Mouse (Mus musculus): Measurements from ENCODE around the gene Grik5. TPM values are rescaled to one million over a fixed set of nuclear protein-coding genes. Genes with fewer than 3 reads are reported as not detected.

Gene Grik5
- polyA plus RNA-seq, 1 experiment from 2014 or later, result 8.5 TPM

GRCm38 (mm10) chr7:25076663-25077413 lies 4.7 kb upstream of the Grik5 start:
- WGBS, result under 1% methylated on average over 56 of the region's 56 CpGs
- Histone ChIP-seq H3K36me3 (peaks cover 31% of the 10 kb centered on the region), H3K9ac (peak overlapping the region; percentile 95), H3K4me1 (peaks cover 31% of the 10 kb centered on the region), H3K4me2 (replicated peaks) (peak overlapping the region; percentile 86), H3K4me3 (peak overlapping the region; percentile 87), H3K27ac (peak overlapping the region; percentile 97), H3K27me3 (no peaks in the 10 kb centered on the region), H3K9me3 (no peaks in the 10 kb centered on the region)
- peak; percentile 97 for ATAC-seq (ENCODE audit: low FRiP score, low read depth)

- no peak for ATAC-seq (ENCODE audit: low FRiP score, low read depth)
- Histone ChIP-seq H3K9ac (peak overlapping the region; percentile 74), H3K4me3 (peak overlapping the region; percentile 87), H3K27ac (peak overlapping the region; percentile 93), H3K27me3 (no peaks in the 10 kb centered on the region), H3K9me3 (no peaks in the 10 kb centered on the region), H3K4me1 (peaks cover 37% of the 10 kb centered on the region), H3K4me2 (replicated peaks) (peak overlapping the region; percentile 68), H3K36me3 (peaks cover 25% of the 10 kb centered on the region)
- WGBS, result 23% methylated on average over 7 of the region's 7 CpGs
Measured at GRCm38 (mm10) chr7:25076296-25076662, 4.1 kb upstream of the Grik5 start.

- Histone ChIP-seq H3K27ac (peak overlapping the region; percentile 86; the same call in 1 of the 2 replicates), H3K9ac (no peak overlapping the region), H3K9me3 (no peaks in the 10 kb centered on the region), H3K27me3 (no peaks in the 10 kb centered on the region), H3K4me3 (no peak overlapping the region), H3K4me1 (peaks cover 55% of the 10 kb centered on the region), H3K4me2 (replicated peaks) (no peak overlapping the region), H3K36me3 (peaks cover 6% of the 10 kb centered on the region; the same call in 1 of the 2 replicates)
- WGBS, result 83% methylated on average over 8 of the region's 8 CpGs
- ATAC-seq (ENCODE audit: low FRiP score, low read depth), result no peak
Measured at GRCm38 (mm10) chr7:25073924-25074323, 1.8 kb upstream of the Grik5 start.

GRCm38 (mm10) chr7:25072716-25073390 lies 707 bp upstream of the Grik5 start:
- peak; percentile 6; the same call in 1 of the 2 replicates for ATAC-seq (ENCODE audit: low FRiP score, low read depth)
- WGBS, result 1% methylated on average over 20 of the region's 33 CpGs
- peaks cover 44% of the 10 kb centered on the region for H3K4me1 ChIP-seq

GRCm38 (mm10) chr7:25068724-25069123 lies 3.4 kb downstream of the Grik5 start:
- no peak for ATAC-seq (ENCODE audit: low FRiP score, low read depth)
- peaks cover 53% of the 10 kb centered on the region for H3K36me3 ChIP-seq
- WGBS, result 29% methylated on average over 2 of the region's 2 CpGs

More at GRCm38 (mm10) chr7:25072716-25073390, 707 bp upstream of the Grik5 start:
- Histone ChIP-seq H3K27me3 (no peaks in the 10 kb centered on the region), H3K4me3 (peak overlapping the region; percentile 81), H3K4me2 (replicated peaks) (peak overlapping the region; percentile 91), H3K9ac (peak overlapping the region; percentile 91), H3K36me3 (peaks cover 13% of the 10 kb centered on the region), H3K27ac (peak overlapping the region; percentile 86), H3K9me3 (no peaks in the 10 kb centered on the region)

GRCm38 (mm10) chr7:25067909-25068656 lies 4.1 kb downstream of the Grik5 start:
- Histone ChIP-seq H3K4me2 (replicated peaks) (no peak overlapping the region), H3K27me3 (no peaks in the 10 kb centered on the region), H3K4me3 (no peak overlapping the region), H3K36me3 (peaks cover 59% of the 10 kb centered on the region), H3K4me1 (peaks cover 29% of the 10 kb centered on the region), H3K9me3 (no peaks in the 10 kb centered on the region), H3K9ac (no peak overlapping the region), H3K27ac (no peak overlapping the region)
- no peak for ATAC-seq (ENCODE audit: low FRiP score, low read depth)
- WGBS, result 87% methylated on average over 22 of the region's 22 CpGs

More at GRCm38 (mm10) chr7:25068724-25069123, 3.4 kb downstream of the Grik5 start:
- Histone ChIP-seq H3K9me3 (no peaks in the 10 kb centered on the region), H3K27me3 (no peaks in the 10 kb centered on the region), H3K27ac (no peak overlapping the region), H3K9ac (no peak overlapping the region), H3K4me3 (no peak overlapping the region), H3K4me2 (replicated peaks) (no peak overlapping the region), H3K4me1 (peaks cover 35% of the 10 kb centered on the region)

GRCm38 (mm10) chr7:25067338-25067737 lies 4.8 kb downstream of the Grik5 start:
- peaks cover 67% of the 10 kb centered on the region for H3K36me3 ChIP-seq
- ATAC-seq (ENCODE audit: low FRiP score, low read depth), result no peak
- no peak overlapping the region for H3K27ac ChIP-seq
- no peak overlapping the region for H3K9ac ChIP-seq
- no peaks in the 10 kb centered on the region for H3K9me3 ChIP-seq
- no peak overlapping the region for H3K4me3 ChIP-seq
- peaks cover 27% of the 10 kb centered on the region for H3K4me1 ChIP-seq
- H3K4me2 ChIP-seq (replicated peaks), result no peak overlapping the region
- H3K27me3 ChIP-seq, result no peaks in the 10 kb centered on the region
- WGBS, result 69% methylated on average over 7 of the region's 7 CpGs

- Histone ChIP-seq H3K4me3 (no peak overlapping the region), H3K9ac (no peak overlapping the region)
- 85% methylated on average over 8 of the region's 8 CpGs for WGBS
Measured at GRCm38 (mm10) chr7:25063900-25064299, 8.2 kb downstream of the Grik5 start.

GRCm38 (mm10) chr7:25063346-25063745 lies 8.8 kb downstream of the Grik5 start:
- no peak overlapping the region for H3K9ac ChIP-seq
- H3K4me2 ChIP-seq (replicated peaks), result no peak overlapping the region
- ATAC-seq (ENCODE audit: low FRiP score, low read depth), result no peak
- H3K27ac ChIP-seq, result no peak overlapping the region
- no peaks in the 10 kb centered on the region for H3K27me3 ChIP-seq
- peaks cover 97% of the 10 kb centered on the region for H3K36me3 ChIP-seq
- H3K9me3 ChIP-seq, result no peaks in the 10 kb centered on the region
- H3K4me1 ChIP-seq, result no peaks in the 10 kb centered on the region
- H3K4me3 ChIP-seq, result no peak overlapping the region
- 93% methylated on average over 6 of the region's 6 CpGs for WGBS

More at GRCm38 (mm10) chr7:25063900-25064299, 8.2 kb downstream of the Grik5 start:
- H3K4me1 ChIP-seq, result no peaks in the 10 kb centered on the region
- ATAC-seq (ENCODE audit: low FRiP score, low read depth), result no peak
- H3K4me2 ChIP-seq (replicated peaks), result no peak overlapping the region
- H3K27ac ChIP-seq, result no peak overlapping the region
- no peaks in the 10 kb centered on the region for H3K27me3 ChIP-seq
- no peaks in the 10 kb centered on the region for H3K9me3 ChIP-seq
- H3K36me3 ChIP-seq, result peaks cover 97% of the 10 kb centered on the region

- no peak overlapping the region for H3K4me3 ChIP-seq
- no peak overlapping the region for H3K27ac ChIP-seq
- peaks cover 98% of the 10 kb centered on the region for H3K36me3 ChIP-seq
Measured at GRCm38 (mm10) chr7:25058836-25059235, 13.3 kb downstream of the Grik5 start.

GRCm38 (mm10) chr7:25058394-25058793 lies 13.8 kb downstream of the Grik5 start:
- Histone ChIP-seq H3K4me3 (no peak overlapping the region), H3K36me3 (peaks cover 98% of the 10 kb centered on the region), H3K27ac (no peak overlapping the region), H3K27me3 (no peaks in the 10 kb centered on the region), H3K4me2 (replicated peaks) (no peak overlapping the region), H3K9ac (no peak overlapping the region), H3K4me1 (no peaks in the 10 kb centered on the region), H3K9me3 (no peaks in the 10 kb centered on the region)
- 90% methylated on average over 8 of the region's 8 CpGs for WGBS
- ATAC-seq (ENCODE audit: low FRiP score, low read depth), result no peak

More at GRCm38 (mm10) chr7:25058836-25059235, 13.3 kb downstream of the Grik5 start:
- H3K9me3 ChIP-seq, result no peaks in the 10 kb centered on the region
- H3K4me2 ChIP-seq (replicated peaks), result no peak overlapping the region
- 93% methylated on average over 14 of the region's 14 CpGs for WGBS
- ATAC-seq (ENCODE audit: low FRiP score, low read depth), result no peak
- H3K4me1 ChIP-seq, result no peaks in the 10 kb centered on the region
- no peak overlapping the region for H3K9ac ChIP-seq
- no peaks in the 10 kb centered on the region for H3K27me3 ChIP-seq

- H3K9ac ChIP-seq, result no peak overlapping the region
- H3K27me3 ChIP-seq, result no peaks in the 10 kb centered on the region
- H3K27ac ChIP-seq, result no peak overlapping the region
- no peak overlapping the region for H3K4me2 ChIP-seq (replicated peaks)
- H3K4me3 ChIP-seq, result no peak overlapping the region
- WGBS, result 91% methylated on average over 5 of the region's 5 CpGs
- peaks cover 97% of the 10 kb centered on the region for H3K36me3 ChIP-seq
- no peaks in the 10 kb centered on the region for H3K4me1 ChIP-seq
- H3K9me3 ChIP-seq, result no peaks in the 10 kb centered on the region
- no peak for ATAC-seq (ENCODE audit: low FRiP score, low read depth)
Measured at GRCm38 (mm10) chr7:25057888-25058287, 14.3 kb downstream of the Grik5 start.

Measured in limb, embryonic 13.5 days (tissue).